Mouse (Mus musculus): ENCODE measurements around the gene Casp14. TPM values are rescaled to one million over a fixed set of nuclear protein-coding genes. Genes with fewer than 3 reads are reported as not detected.
"Not testable (repeated sequence)": the region's sequence is repeated elsewhere in the genome, so short reads cannot be mapped to it uniquely, and the experiment has no call there.

The Casp14 gene
- polyA plus RNA-seq, 1 experiment: not detected

DNA sequence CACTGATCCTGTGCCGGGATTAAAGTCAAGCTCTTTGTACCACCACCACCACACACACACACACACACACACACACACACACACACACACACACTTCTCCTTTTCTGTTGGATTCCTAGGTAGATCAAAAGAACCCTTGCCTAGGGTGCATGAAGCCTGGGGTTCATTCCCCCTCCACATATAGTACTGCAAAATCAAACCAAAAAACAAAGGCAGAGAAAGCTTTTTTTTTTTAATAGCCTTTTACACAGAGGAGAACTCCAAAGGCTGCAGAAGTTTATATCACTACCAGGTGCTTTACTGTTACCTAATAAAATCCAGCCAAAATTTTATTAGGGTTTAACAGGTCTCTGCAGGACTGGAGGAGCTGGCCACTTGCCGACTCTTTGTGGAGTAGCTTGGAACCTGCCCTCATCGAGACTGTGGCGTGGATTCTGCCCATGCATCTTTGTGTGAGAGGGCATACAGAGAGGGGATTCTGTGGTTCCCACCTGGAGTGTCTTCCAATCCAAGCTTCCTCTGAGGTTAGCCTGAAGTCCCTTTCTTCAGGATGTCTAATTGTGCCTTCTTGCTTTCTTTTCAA, 31.0 kb downstream of the Casp14 start:
- no peak for TF ChIP-seq POLR2A (IDR thresholded peaks at IDR 0.05; ENCODE audit: control insufficient read depth, low read depth, low read length)
- no peak for TF ChIP-seq CTCF (IDR thresholded peaks at IDR 0.05; ENCODE audit: control insufficient read depth, insufficient read depth, insufficient replicate concordance, low read depth, low read length)
- Histone ChIP-seq H3K27ac (ENCODE audit: control insufficient read depth, insufficient read depth, low read depth, low read length) (no peak overlapping the region), H3K36me3 (ENCODE audit: control insufficient read depth, insufficient read depth, low read length) (no peaks in the 10 kb centered on the region), H3K4me3 (ENCODE audit: control insufficient read depth, low read depth, low read length) (no peak overlapping the region), H3K27me3 (ENCODE audit: control insufficient read depth, insufficient read depth, low read length) (no peaks in the 10 kb centered on the region), H3K4me1 (ENCODE audit: control insufficient read depth, insufficient read depth, low read length) (no peaks in the 10 kb centered on the region)

DNA sequence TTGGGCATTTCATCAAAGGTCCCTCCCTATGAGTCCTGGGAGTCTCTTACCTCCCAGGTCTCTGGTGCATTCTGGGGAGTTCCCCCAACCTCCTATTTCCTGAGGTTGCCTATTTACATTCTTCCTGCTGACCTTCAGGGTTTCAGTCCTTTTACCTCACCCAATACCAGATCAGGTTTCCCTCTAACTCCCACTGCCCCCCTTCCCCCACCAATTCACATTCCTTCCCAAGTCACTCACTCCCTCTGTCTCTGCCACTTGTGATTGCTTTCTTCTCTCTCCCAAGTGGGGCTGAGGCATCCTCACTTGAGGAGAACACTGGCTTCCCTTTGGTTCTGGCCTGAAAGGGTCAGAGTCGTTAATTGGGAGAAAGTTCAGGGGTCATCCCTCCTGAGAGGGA, 48.0 kb downstream of the Casp14 start:
- H3K4me1 ChIP-seq (ENCODE audit: control insufficient read depth, insufficient read depth, low read length); H3K36me3 ChIP-seq (ENCODE audit: control insufficient read depth, insufficient read depth, low read length); H3K27ac ChIP-seq (ENCODE audit: control insufficient read depth, insufficient read depth, low read depth, low read length); H3K4me3 ChIP-seq (ENCODE audit: control insufficient read depth, low read depth, low read length); H3K27me3 ChIP-seq (ENCODE audit: control insufficient read depth, insufficient read depth, low read length): not testable (repeated sequence)

DNA sequence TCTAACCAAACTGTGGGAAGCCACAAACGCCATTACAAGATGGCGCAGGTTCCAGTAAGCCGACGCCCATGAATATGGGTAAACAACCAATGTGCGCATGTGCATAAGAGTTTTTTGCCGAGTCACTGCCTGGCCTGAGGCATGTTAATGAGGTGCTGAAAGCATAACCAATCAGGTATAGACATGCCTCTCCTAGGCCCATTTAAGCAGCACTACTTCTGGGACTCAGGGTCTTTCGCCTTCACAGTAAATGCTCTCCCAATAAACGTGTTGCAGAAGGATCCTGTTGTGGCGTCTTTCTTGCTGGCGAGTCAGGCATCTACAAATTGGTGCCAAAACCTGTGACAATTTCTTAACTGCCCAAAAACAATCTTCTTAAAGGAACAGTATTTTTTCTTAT, 51.4 kb downstream of the Casp14 start:
- H3K36me3 ChIP-seq (ENCODE audit: control insufficient read depth, insufficient read depth, low read length); H3K4me3 ChIP-seq (ENCODE audit: control insufficient read depth, low read depth, low read length); H3K4me1 ChIP-seq (ENCODE audit: control insufficient read depth, insufficient read depth, low read length); H3K27ac ChIP-seq (ENCODE audit: control insufficient read depth, insufficient read depth, low read depth, low read length); H3K27me3 ChIP-seq (ENCODE audit: control insufficient read depth, insufficient read depth, low read length): not testable (repeated sequence)

- Histone ChIP-seq H3K4me3 (ENCODE audit: control insufficient read depth, low read depth, low read length) (no peak overlapping the region), H3K27me3 (ENCODE audit: control insufficient read depth, insufficient read depth, low read length) (no peaks in the 10 kb centered on the region), H3K4me1 (ENCODE audit: control insufficient read depth, insufficient read depth, low read length) (no peaks in the 10 kb centered on the region), H3K27ac (ENCODE audit: control insufficient read depth, insufficient read depth, low read depth, low read length) (no peak overlapping the region), H3K36me3 (ENCODE audit: control insufficient read depth, insufficient read depth, low read length) (no peaks in the 10 kb centered on the region)
- TF ChIP-seq POLR2A (IDR thresholded peaks at IDR 0.05; ENCODE audit: control insufficient read depth, low read depth, low read length) (no peak), CTCF (IDR thresholded peaks at IDR 0.05; ENCODE audit: control insufficient read depth, insufficient read depth, insufficient replicate concordance, low read depth, low read length) (no peak)
These were observed 53.5 kb downstream of the Casp14 start for GRCm38 (mm10) chr10:78664546-78664945.

Other genes starting within 250 kb of the Casp14 start
- 0.54 and 0.67 TPM in 2 replicates for gene Olfr1358, start 200.9 kb downstream of the Casp14 start, polyA plus RNA-seq (2012; rRNA removed)
- gene Ilvbl, start 143.9 kb downstream of the Casp14 start, polyA plus RNA-seq (2012; rRNA removed): 11.1 and 12.0 TPM in 2 replicates
- gene Syde1, start 126.3 kb downstream of the Casp14 start, polyA plus RNA-seq (2012; rRNA removed): 1.4 and 1.6 TPM in 2 replicates
- gene Olfr1357, start 100.2 kb downstream of the Casp14 start, polyA plus RNA-seq (2012; rRNA removed): not detected in 2 replicates
- 93.9 and 119 TPM in 2 replicates for gene Ccdc105, start 34.8 kb upstream of the Casp14 start, polyA plus RNA-seq (2012; rRNA removed)
- 0.65 and 0.85 TPM in 2 replicates for gene Slc1a6, start 62.2 kb upstream of the Casp14 start, polyA plus RNA-seq (2012; rRNA removed)
- not detected in 2 replicates for gene Olfr1356, start 133.9 kb upstream of the Casp14 start, polyA plus RNA-seq (2012; rRNA removed)
- not detected in 2 replicates for gene Olfr1355, start 157.2 kb upstream of the Casp14 start, polyA plus RNA-seq (2012; rRNA removed)
- not detected in 2 replicates for gene Olfr1354, start 194.9 kb upstream of the Casp14 start, polyA plus RNA-seq (2012; rRNA removed)
- not detected in 2 replicates for gene Olfr8, start 232.3 kb upstream of the Casp14 start, polyA plus RNA-seq (2012; rRNA removed)
- gene Olfr1353, start 245.0 kb upstream of the Casp14 start, polyA plus RNA-seq (2012; rRNA removed): not detected in 2 replicates

Measured in testis, adult 2 months (tissue).